Mouse (Mus musculus) inflammation-experienced regulatory T-cells, adult 16 weeks (primary cell): ENCODE results near the gene Ogfod1. TPM values are rescaled to one million over a fixed set of nuclear protein-coding genes. Genes with fewer than 3 reads are reported as not detected.

Source experiments
- polyA plus RNA-seq: library from polyadenylated mRNA; unstranded; fragments of 100-300 nt; shearing (Covaris generic); gene quantifications from one replicate; pipeline ENCODE4 v1.2.1, GENCODE M21; 2017

The Ogfod1 gene
- 22.8 TPM for polyA plus RNA-seq

GRCm38 (mm10) chr8:94036944-94037524, at the start of gene Ogfod1, which contains the start of gene Nudt21:
Ogfod1 (plus strand) TSS chr8:94037198.
Nudt21 (minus strand) TSS chr8:94037031.

GRCm38 (mm10) chr8:94012013-94012951, 24.7 kb upstream of the Ogfod1 start, which contains the start of gene Amfr:
Amfr (minus strand) TSS chr8:94012842.

GRCm38 (mm10) chr8:94098081-94098974, 61.3 kb downstream of the Ogfod1 start, which contains the start of gene Bbs2:
Bbs2 (minus strand) TSS chr8:94098928.

Other genes with a start within 250 kb of the Ogfod1 start
- 0.40 TPM for gene Gnao1, start 227.2 kb upstream of the Ogfod1 start, polyA plus RNA-seq
- 16.9 TPM for gene Amfr, start 24.4 kb upstream of the Ogfod1 start, polyA plus RNA-seq
- 114 TPM for gene Nudt21, start 167 bp upstream of the Ogfod1 start, polyA plus RNA-seq
- 12.1 TPM for gene Bbs2, start 61.7 kb downstream of the Ogfod1 start, polyA plus RNA-seq
- gene Mt4, start 100.0 kb downstream of the Ogfod1 start, polyA plus RNA-seq = not detected
- 0.96 TPM for gene Mt3, start 115.4 kb downstream of the Ogfod1 start, polyA plus RNA-seq
- 2.8 TPM for gene Mt2, start 135.5 kb downstream of the Ogfod1 start, polyA plus RNA-seq
- 4.8 TPM for gene Mt1, start 141.9 kb downstream of the Ogfod1 start, polyA plus RNA-seq
- gene Nup93, start 177.4 kb downstream of the Ogfod1 start, polyA plus RNA-seq = 52.0 TPM